Mouse (Mus musculus): ENCODE data around the gene Kcnn4. TPM values are rescaled to one million over a fixed set of nuclear protein-coding genes. Genes with fewer than 3 reads are reported as not detected.
A peak's percentile ranks its signal among the peaks of the same experiment; 100 is the strongest.

Kcnn4 gene
- total RNA-seq (2021), result 0.21 TPM in 1 of 2 replicates, not detected in the other
- long read RNA-seq, partial matches to known transcripts, result 0 of 1 reads
- long read RNA-seq, other reads (novel, unspliced or antisense), result 0 of 1 reads

- no peak for DNase-seq
These were observed at the start of gene Kcnn4 for GRCm38 (mm10) chr7:24369731-24370541. Gene Kcnn4, plus strand, starts transcription at chr7:24370263.

GRCm38 (mm10) chr7:24322593-24322992, 47.5 kb upstream of the Kcnn4 start:
- DNase-seq, result no peak

- DNase-seq, result peak; percentile 36
These were observed 44.9 kb upstream of the Kcnn4 start for GRCm38 (mm10) chr7:24325197-24325596.

GRCm38 (mm10) chr7:24325675-24326128, 44.4 kb upstream of the Kcnn4 start:
- no peak for DNase-seq

GRCm38 (mm10) chr7:24326273-24327135, 43.6 kb upstream of the Kcnn4 start:
- no peak for DNase-seq

GRCm38 (mm10) chr7:24327281-24327975, 42.6 kb upstream of the Kcnn4 start:
- no peak for DNase-seq

GRCm38 (mm10) chr7:24333304-24333986, 36.6 kb upstream of the Kcnn4 start, which contains the start of gene Tescl:
Gene Tescl, minus strand, starts transcription at chr7:24333936.
- DNase-seq, result no peak

GRCm38 (mm10) chr7:24335699-24336309, 34.3 kb upstream of the Kcnn4 start:
- peak; percentile 75 for DNase-seq

- DNase-seq, result no peak
These were observed 31.8 kb upstream of the Kcnn4 start for GRCm38 (mm10) chr7:24338241-24338640.

GRCm38 (mm10) chr7:24343701-24344272, 26.3 kb upstream of the Kcnn4 start:
- no peak for DNase-seq

GRCm38 (mm10) chr7:24346444-24346843, 23.6 kb upstream of the Kcnn4 start:
- no peak for DNase-seq

- DNase-seq, result no peak
These were observed 21.2 kb upstream of the Kcnn4 start, which contains the start of gene Lypd5 for GRCm38 (mm10) chr7:24348896-24349295. Gene Lypd5, plus strand, starts transcription at chr7:24349196.

- DNase-seq, result no peak
These were observed 14.4 kb upstream of the Kcnn4 start for GRCm38 (mm10) chr7:24355646-24356045.

- peak; percentile 39 for DNase-seq
These were observed 14.0 kb upstream of the Kcnn4 start for GRCm38 (mm10) chr7:24356081-24356480.

GRCm38 (mm10) chr7:24357899-24358298, 12.2 kb upstream of the Kcnn4 start:
- DNase-seq, result no peak

GRCm38 (mm10) chr7:24359269-24359668, 10.8 kb upstream of the Kcnn4 start:
- peak; percentile 47 for DNase-seq

GRCm38 (mm10) chr7:24361001-24361400, 9.1 kb upstream of the Kcnn4 start:
- no peak for DNase-seq

GRCm38 (mm10) chr7:24363228-24363627, 6.8 kb upstream of the Kcnn4 start:
- DNase-seq, result peak; percentile 56

- peak; percentile 82 for DNase-seq
These were observed 5.2 kb upstream of the Kcnn4 start for GRCm38 (mm10) chr7:24364827-24365226.

GRCm38 (mm10) chr7:24365258-24366014, 4.6 kb upstream of the Kcnn4 start:
- peak; percentile 24 for DNase-seq

Data from adrenal gland, postnatal 25 days (tissue).